Mouse (Mus musculus) cerebellum, adult 2 months (tissue): ENCODE measurements around the gene 9430097D07Rik. TPM values are rescaled to one million over a fixed set of nuclear protein-coding genes. Genes with fewer than 3 reads are reported as not detected.

Experiments
- DNase-seq, 2 experiments: peaks; one replicate each; pipeline ENCODE4 v3.0.0; 2021
- H3K27ac ChIP-seq: fragments of 200-500 bp; 2 replicates; pipeline ENCODE4 v1.5.1; 2012; ENCODE audit warnings: low read length, control low read depth, inconsistent platforms; ENCODE audit not compliant: insufficient read depth
- H3K27me3 ChIP-seq: fragments of 200-500 bp; 2 replicates; pipeline ENCODE4 v1.6.1; 2012; ENCODE audit warnings: inconsistent platforms, mild to moderate bottlenecking, low read length, moderate library complexity; ENCODE audit not compliant: control insufficient read depth, insufficient read depth
- H3K4me1 ChIP-seq: fragments of 200-500 bp; 2 replicates; pipeline ENCODE4 v1.6.1; 2011; ENCODE audit warnings: low read length; ENCODE audit not compliant: control insufficient read depth, insufficient read depth
- H3K4me3 ChIP-seq: fragments of 200-500 bp; replicated peaks from 2 replicates; pipeline ENCODE3; 2011; ENCODE audit warnings: mild to moderate bottlenecking, low read depth, low read length, control low read depth; ENCODE audit not compliant: insufficient read depth
- CTCF ChIP-seq: fragments of 200-500 bp; IDR thresholded peaks from 2 replicates; pipeline ENCODE4 v1.5.1; 2011; ENCODE audit warnings: low read depth, mild to moderate bottlenecking, control low read depth, low read length, moderate library complexity, borderline replicate concordance; ENCODE audit not compliant: insufficient read depth
- POLR2A ChIP-seq: fragments of 200-500 bp; IDR thresholded peaks from 2 replicates; pipeline ENCODE4 v1.6.1; 2011; ENCODE audit warnings: low read length, control low read depth, borderline replicate concordance; ENCODE audit not compliant: insufficient read depth
- WGBS: fragments of 180-500 bp; shearing (Covaris S2); methylation state at CpG from one replicate; pipeline ENCODE4 v1.1.7; 2018; 5-methylcytosine and 5-hydroxymethylcytosine counted together
- polyA plus RNA-seq: library from polyadenylated mRNA; depleted of rRNA; stranded (reverse); fragments of >200 nt; gene quantifications from 2 replicates; pipeline ENCODE4 v1.2.3, GENCODE M21; 2012

Gene 9430097D07Rik
- polyA plus RNA-seq, 1 experiment = 0.59 TPM

GRCm38 (mm10) chr2:32541986-32542573 lies 33.4 kb downstream of the 9430097D07Rik start:
- DNase-seq = no peak
- no peak for TF ChIP-seq POLR2A
- TF ChIP-seq CTCF = no peak
- WGBS = 84% methylated on average over 4 of the region's 4 CpGs
- Histone ChIP-seq H3K4me1 (peaks cover 62% of the 10 kb centered on the region), H3K27me3 (no peaks in the 10 kb centered on the region), H3K27ac (peak overlapping the region; percentile 9; the same call in 1 of the 2 replicates), H3K4me3 (no peak overlapping the region)

GRCm38 (mm10) chr2:32541333-32541908 lies 34.1 kb downstream of the 9430097D07Rik start:
- TF ChIP-seq POLR2A (no peak), CTCF (no peak)
- Histone ChIP-seq H3K27ac (peak overlapping the region; percentile 70), H3K4me3 (no peak overlapping the region), H3K27me3 (no peaks in the 10 kb centered on the region), H3K4me1 (peaks cover 57% of the 10 kb centered on the region)
- DNase-seq = peak; percentile 78 to 89
- 16% methylated on average over 2 of the region's 2 CpGs for WGBS

- H3K4me3 ChIP-seq = no peak overlapping the region
- no peaks in the 10 kb centered on the region for H3K27me3 ChIP-seq
- WGBS = 59% methylated on average over 14 of the region's 14 CpGs
- no peak for DNase-seq
- peak overlapping the region; percentile 22; the same call in 1 of the 2 replicates for H3K27ac ChIP-seq
- no peak for TF ChIP-seq POLR2A
- TF ChIP-seq CTCF = no peak
- H3K4me1 ChIP-seq = peaks cover 57% of the 10 kb centered on the region
These were observed 36.0 kb downstream of the 9430097D07Rik start for GRCm38 (mm10) chr2:32539452-32539981.

- Histone ChIP-seq H3K27ac (no peak overlapping the region), H3K4me3 (peak overlapping the region; percentile 6), H3K27me3 (no peaks in the 10 kb centered on the region), H3K4me1 (peaks cover 59% of the 10 kb centered on the region)
- WGBS = 12% methylated on average over 4 of the region's 4 CpGs
- peak in 1 of 2 experiments; percentile 38 for DNase-seq
- TF ChIP-seq POLR2A (no peak), CTCF (no peak)
These were observed 37.0 kb downstream of the 9430097D07Rik start for GRCm38 (mm10) chr2:32538461-32538860.

- no peak for TF ChIP-seq CTCF
- TF ChIP-seq POLR2A = no peak
- Histone ChIP-seq H3K27ac (no peak overlapping the region), H3K4me1 (peaks cover 54% of the 10 kb centered on the region), H3K27me3 (no peaks in the 10 kb centered on the region), H3K4me3 (peak overlapping the region; percentile 71)
- DNase-seq = no peak
- WGBS = 42% methylated on average over 5 of the region's 5 CpGs
These were observed 37.5 kb downstream of the 9430097D07Rik start for GRCm38 (mm10) chr2:32537941-32538340.

GRCm38 (mm10) chr2:32537360-32537905 lies 38.1 kb downstream of the 9430097D07Rik start:
- 7% methylated on average over 9 of the region's 9 CpGs for WGBS
- H3K27me3 ChIP-seq = no peaks in the 10 kb centered on the region
- peak in 1 of 2 experiments; percentile 42 for DNase-seq

GRCm38 (mm10) chr2:32536634-32537359 lies 38.7 kb downstream of the 9430097D07Rik start:
- TF ChIP-seq POLR2A (0 out of 2 replicates have a peak, but pooled peaks have one; percentile 11), CTCF (peak; percentile 61; the same call in 1 of the 2 replicates)

More at GRCm38 (mm10) chr2:32537360-32537905, 38.1 kb downstream of the 9430097D07Rik start:
- TF ChIP-seq CTCF = no peak
- peaks cover 51% of the 10 kb centered on the region for H3K4me1 ChIP-seq
- peak overlapping the region; percentile 71 for H3K4me3 ChIP-seq
- H3K27ac ChIP-seq = peak overlapping the region; percentile 24

More at GRCm38 (mm10) chr2:32536634-32537359, 38.7 kb downstream of the 9430097D07Rik start:
- Histone ChIP-seq H3K4me1 (peaks cover 44% of the 10 kb centered on the region), H3K27me3 (no peaks in the 10 kb centered on the region), H3K27ac (peak overlapping the region; percentile 24), H3K4me3 (peak overlapping the region; percentile 71)
- DNase-seq = peak in 1 of 2 experiments; percentile 75
- WGBS = 3% methylated on average over 11 of the region's 11 CpGs
